Mouse (Mus musculus): ENCODE data around the gene Clic6. TPM values are rescaled to one million over a fixed set of nuclear protein-coding genes. Genes with fewer than 3 reads are reported as not detected.
"Not testable (repeated sequence)": the region's sequence is repeated elsewhere in the genome, so short reads cannot be mapped to it uniquely, and the experiment has no call there.

The Clic6 gene
- polyA plus RNA-seq, 1 experiment: 9.5 TPM

- 57% methylated on average over 5 of the region's 5 CpGs for WGBS
- TF ChIP-seq CTCF (IDR thresholded peaks at IDR 0.05; ENCODE audit: insufficient read depth, low read length) (peak; percentile 55), POLR2A (IDR thresholded peaks at IDR 0.05; ENCODE audit: borderline replicate concordance, extremely low read depth, low read depth, low read length) (no peak)
- Histone ChIP-seq H3K4me1 (ENCODE audit: control insufficient read depth, insufficient read depth, low read length) (no peaks in the 10 kb centered on the region), H3K4me3 (replicated peaks; ENCODE audit: extremely low read depth, low read depth, low read length) (no peak overlapping the region)
- peak; percentile 42 for DNase-seq
Observed at GRCm38 (mm10) chr16:92511773-92512391, 26.3 kb downstream of the Clic6 start.

GRCm38 (mm10) chr16:92514896-92515295 is 29.4 kb downstream of the Clic6 start:
- DNase-seq; H3K4me1 ChIP-seq (ENCODE audit: control insufficient read depth, insufficient read depth, low read length); H3K4me3 ChIP-seq (replicated peaks; ENCODE audit: extremely low read depth, low read depth, low read length): not testable (repeated sequence)
- 77% methylated on average over 7 of the region's 9 CpGs for WGBS

- 49% methylated on average over 9 of the region's 9 CpGs for WGBS
- TF ChIP-seq POLR2A (IDR thresholded peaks at IDR 0.05; ENCODE audit: borderline replicate concordance, extremely low read depth, low read depth, low read length) (no peak), CTCF (IDR thresholded peaks at IDR 0.05; ENCODE audit: insufficient read depth, low read length) (no peak)
- H3K4me3 ChIP-seq (replicated peaks; ENCODE audit: extremely low read depth, low read depth, low read length): no peak overlapping the region
- no peak for DNase-seq
- H3K4me1 ChIP-seq (ENCODE audit: control insufficient read depth, insufficient read depth, low read length): no peaks in the 10 kb centered on the region
Observed at GRCm38 (mm10) chr16:92516139-92516538, 30.6 kb downstream of the Clic6 start.

- TF ChIP-seq POLR2A (IDR thresholded peaks at IDR 0.05; ENCODE audit: borderline replicate concordance, extremely low read depth, low read depth, low read length) (no peak), CTCF (IDR thresholded peaks at IDR 0.05; ENCODE audit: insufficient read depth, low read length) (no peak)
- Histone ChIP-seq H3K4me3 (replicated peaks; ENCODE audit: extremely low read depth, low read depth, low read length) (no peak overlapping the region), H3K4me1 (ENCODE audit: control insufficient read depth, insufficient read depth, low read length) (no peaks in the 10 kb centered on the region)
- DNase-seq: no peak
- WGBS: 75% methylated on average over 4 of the region's 4 CpGs
Observed at GRCm38 (mm10) chr16:92518718-92519117, 33.2 kb downstream of the Clic6 start.

DNA sequence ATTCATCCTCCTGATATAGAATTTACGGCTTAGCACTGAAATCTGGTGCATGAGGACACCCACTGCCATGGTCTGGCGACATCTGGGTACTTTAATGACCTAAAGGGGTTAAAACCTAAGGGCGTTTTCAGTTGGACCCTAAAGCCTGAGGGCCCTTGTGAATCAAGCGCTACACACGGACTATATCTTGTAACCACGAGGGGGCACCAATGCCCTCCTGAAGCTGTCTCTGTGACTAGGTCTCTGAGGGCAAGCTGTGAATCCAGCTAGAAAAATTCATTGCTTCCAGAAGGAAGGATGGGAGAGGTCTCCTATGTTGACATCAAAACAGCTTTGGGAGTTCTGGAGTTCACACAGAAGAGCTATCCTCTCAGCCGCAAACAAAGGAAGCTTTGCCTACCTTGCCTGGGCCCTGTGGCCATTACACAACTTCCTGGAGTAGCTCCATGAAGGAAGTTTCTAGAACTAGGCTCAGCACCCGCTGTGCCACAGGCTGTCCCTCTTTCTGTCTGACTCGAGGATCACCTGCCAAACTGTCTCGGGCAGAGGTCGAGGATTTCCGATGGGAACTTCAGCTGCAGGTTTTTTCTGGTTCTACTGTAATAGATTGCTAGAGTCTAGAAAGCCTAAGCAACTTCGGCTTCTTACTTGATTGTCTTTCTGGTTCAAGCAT is 34.4 kb downstream of the Clic6 start:
- Histone ChIP-seq H3K4me3 (replicated peaks; ENCODE audit: extremely low read depth, low read depth, low read length) (no peak overlapping the region), H3K4me1 (ENCODE audit: control insufficient read depth, insufficient read depth, low read length) (no peaks in the 10 kb centered on the region)
- 29% methylated on average over 13 of the region's 13 CpGs for WGBS
- peak; percentile 36 for DNase-seq
- TF ChIP-seq POLR2A (IDR thresholded peaks at IDR 0.05; ENCODE audit: borderline replicate concordance, extremely low read depth, low read depth, low read length) (no peak), CTCF (IDR thresholded peaks at IDR 0.05; ENCODE audit: insufficient read depth, low read length) (peak; percentile 67)

- 67% methylated on average over 8 of the region's 8 CpGs for WGBS
- Histone ChIP-seq H3K4me1 (ENCODE audit: control insufficient read depth, insufficient read depth, low read length) (no peaks in the 10 kb centered on the region), H3K4me3 (replicated peaks; ENCODE audit: extremely low read depth, low read depth, low read length) (no peak overlapping the region)
- DNase-seq: peak; percentile 37
- TF ChIP-seq POLR2A (IDR thresholded peaks at IDR 0.05; ENCODE audit: borderline replicate concordance, extremely low read depth, low read depth, low read length): no peak
- TF ChIP-seq CTCF (IDR thresholded peaks at IDR 0.05; ENCODE audit: insufficient read depth, low read length): no peak
Observed at GRCm38 (mm10) chr16:92523351-92523750, 37.8 kb downstream of the Clic6 start.

GRCm38 (mm10) chr16:92524651-92525050 is 39.1 kb downstream of the Clic6 start:
- Histone ChIP-seq H3K4me1 (ENCODE audit: control insufficient read depth, insufficient read depth, low read length) (no peaks in the 10 kb centered on the region), H3K4me3 (replicated peaks; ENCODE audit: extremely low read depth, low read depth, low read length) (no peak overlapping the region)
- WGBS: 82% methylated on average over 8 of the region's 8 CpGs
- TF ChIP-seq CTCF (IDR thresholded peaks at IDR 0.05; ENCODE audit: insufficient read depth, low read length): no peak
- no peak for TF ChIP-seq POLR2A (IDR thresholded peaks at IDR 0.05; ENCODE audit: borderline replicate concordance, extremely low read depth, low read depth, low read length)
- DNase-seq: no peak

DNA sequence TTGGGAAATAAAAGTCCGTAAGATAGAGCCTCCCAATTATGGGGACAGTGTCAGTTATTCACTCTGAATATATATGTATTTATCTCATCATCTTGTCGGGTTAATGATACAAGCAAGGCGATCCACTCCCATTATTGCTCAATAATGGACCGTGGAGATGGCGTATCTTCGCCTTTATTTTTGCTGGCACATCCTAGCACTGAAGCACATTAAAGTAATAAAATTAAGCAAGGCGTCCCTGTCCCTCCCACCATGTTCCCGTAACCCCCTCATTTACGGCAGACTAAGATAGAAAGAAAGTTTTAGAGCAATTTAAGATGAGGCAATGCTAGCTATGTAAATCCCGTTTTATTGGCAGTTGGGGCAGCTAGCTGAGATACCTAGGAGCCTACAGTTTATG is 40.4 kb downstream of the Clic6 start:
- WGBS: 87% methylated on average over 10 of the region's 10 CpGs
- Histone ChIP-seq H3K4me1 (ENCODE audit: control insufficient read depth, insufficient read depth, low read length) (no peaks in the 10 kb centered on the region), H3K4me3 (replicated peaks; ENCODE audit: extremely low read depth, low read depth, low read length) (no peak overlapping the region)
- TF ChIP-seq CTCF (IDR thresholded peaks at IDR 0.05; ENCODE audit: insufficient read depth, low read length): no peak
- TF ChIP-seq POLR2A (IDR thresholded peaks at IDR 0.05; ENCODE audit: borderline replicate concordance, extremely low read depth, low read depth, low read length): no peak
- DNase-seq: no peak

DNA sequence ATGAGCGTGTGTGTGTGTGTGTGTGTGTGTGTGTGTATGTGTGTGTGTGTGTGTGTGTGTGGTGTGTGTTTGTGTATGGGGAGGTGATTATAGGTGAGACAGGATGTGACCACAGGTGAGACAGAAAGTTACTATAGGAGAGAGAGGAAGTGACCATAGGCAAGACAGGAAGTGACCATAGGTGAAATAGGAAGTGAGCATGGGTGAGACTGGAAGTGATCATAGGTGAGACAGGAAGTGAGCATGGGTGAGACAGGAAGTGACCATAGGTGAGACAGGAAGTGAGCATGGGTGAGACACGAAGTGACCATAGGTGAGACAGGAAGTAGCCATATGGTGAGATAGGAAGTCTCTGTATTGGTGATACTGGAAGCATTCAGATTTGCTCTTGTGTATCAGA is 49.7 kb downstream of the Clic6 start:
- no peak for DNase-seq
- 74% methylated on average over 2 of the region's 2 CpGs for WGBS
- Histone ChIP-seq H3K4me1 (ENCODE audit: control insufficient read depth, insufficient read depth, low read length) (no peaks in the 10 kb centered on the region), H3K4me3 (replicated peaks; ENCODE audit: extremely low read depth, low read depth, low read length) (no peak overlapping the region)
- TF ChIP-seq POLR2A (IDR thresholded peaks at IDR 0.05; ENCODE audit: borderline replicate concordance, extremely low read depth, low read depth, low read length) (no peak), CTCF (IDR thresholded peaks at IDR 0.05; ENCODE audit: insufficient read depth, low read length) (no peak)

DNA sequence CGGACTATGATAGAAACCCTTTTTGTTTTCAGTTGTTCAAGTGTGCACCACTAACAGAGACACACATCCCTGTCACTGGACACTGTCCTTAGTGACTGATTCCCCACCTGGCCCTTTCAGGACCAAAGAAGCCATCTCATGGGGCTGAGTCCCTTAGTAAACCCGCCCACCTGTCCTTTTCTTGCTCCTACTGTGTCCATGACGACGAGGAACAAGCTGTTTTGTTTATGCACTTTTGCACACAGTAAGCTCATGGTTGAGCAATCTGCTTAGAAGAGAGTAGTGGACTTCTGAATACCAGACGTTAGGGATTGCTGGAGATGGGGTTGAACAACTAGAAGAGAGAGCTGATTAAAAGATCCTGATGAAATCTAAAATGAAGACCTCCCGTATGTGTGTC is 52.8 kb downstream of the Clic6 start:
- TF ChIP-seq CTCF (IDR thresholded peaks at IDR 0.05; ENCODE audit: insufficient read depth, low read length) (no peak), POLR2A (IDR thresholded peaks at IDR 0.05; ENCODE audit: borderline replicate concordance, extremely low read depth, low read depth, low read length) (no peak)
- no peak for DNase-seq

More for the DNA sequence above, 52.8 kb downstream of the Clic6 start:
- WGBS: 56% methylated on average over 6 of the region's 6 CpGs
- Histone ChIP-seq H3K4me3 (replicated peaks; ENCODE audit: extremely low read depth, low read depth, low read length) (no peak overlapping the region), H3K4me1 (ENCODE audit: control insufficient read depth, insufficient read depth, low read length) (no peaks in the 10 kb centered on the region)
